Mouse (Mus musculus) forebrain, postnatal 0 days (tissue): ENCODE data around the gene Lrpprc. TPM values are rescaled to one million over a fixed set of nuclear protein-coding genes. Genes with fewer than 3 reads are reported as not detected.

Source experiments
- ATAC-seq: fragments of 200-750 bp; cut with Nextera tagmentation; 2 replicates; pipeline ENCODE4 v1.8.0; 2017; ENCODE audit warnings: mild to moderate bottlenecking, moderate library complexity
- DNase-seq: peaks from one replicate; pipeline ENCODE4 v3.0.0-alpha.2; 2015
- H3K27ac ChIP-seq: fragments of 300-500 bp; sonication (generic); 2 replicates; pipeline ENCODE4 v1.5.1; 2014; ENCODE audit warnings: low read depth, mild to moderate bottlenecking, antibody characterized with exemption, low read length, moderate library complexity, mixed read lengths
- H3K27me3 ChIP-seq: fragments of 300-500 bp; sonication (generic); 2 replicates; pipeline ENCODE4 v1.6.1; 2014; ENCODE audit warnings: mild to moderate bottlenecking, low read length, mixed read lengths; ENCODE audit not compliant: insufficient read depth
- H3K36me3 ChIP-seq: fragments of 300-500 bp; sonication (generic); 2 replicates; pipeline ENCODE4 v1.6.1; 2014; ENCODE audit warnings: mild to moderate bottlenecking, moderate library complexity; ENCODE audit not compliant: insufficient read depth
- H3K4me1 ChIP-seq: fragments of 300-500 bp; sonication (generic); 2 replicates; pipeline ENCODE4 v1.6.1; 2014; ENCODE audit warnings: antibody characterized with exemption; ENCODE audit not compliant: insufficient read depth
- H3K4me2 ChIP-seq: fragments of 300-500 bp; sonication (generic); 2 replicates; pipeline ENCODE4 v1.6.1; 2014; ENCODE audit warnings: low read depth, mild to moderate bottlenecking, moderate library complexity
- H3K4me3 ChIP-seq: fragments of 300-500 bp; sonication (generic); 2 replicates; pipeline ENCODE4 v1.5.1; 2014; ENCODE audit warnings: low read depth, low read length, mixed read lengths
- H3K9ac ChIP-seq: fragments of 300-500 bp; sonication (generic); 2 replicates; pipeline ENCODE4 v1.6.1; 2014; ENCODE audit warnings: mild to moderate bottlenecking
- H3K9me3 ChIP-seq: fragments of 300-500 bp; sonication (generic); 2 replicates; pipeline ENCODE4 v1.6.1; 2016; ENCODE audit warnings: low read length
- CTCF ChIP-seq: sonication (generic); IDR thresholded peaks from 2 replicates; pipeline ENCODE4 v1.5.1; 2016; ENCODE audit warnings: antibody characterized with exemption, control low read depth, low read depth
- WGBS: fragments of 180-500 bp; shearing (Covaris S2); extraction: QIAGEN DNeasy Blood & Tissue Kit; methylation state at CpG from one replicate; pipeline ENCODE4 v1.1.7; 2014; 5-methylcytosine and 5-hydroxymethylcytosine counted together
- polyA plus RNA-seq: library from polyadenylated mRNA; unstranded; fragments of >200 nt; fragmentation: Nextera tagmentation; extraction: Ambion mirVana; gene quantifications from 2 replicates; pipeline ENCODE4 v1.2.1, GENCODE M21; 2015
- total RNA-seq: library from RNA; depleted of rRNA; stranded (reverse); fragments of >200 nt; gene quantifications from 2 replicates; pipeline ENCODE4 v1.2.3, GENCODE M21; 2014

The Lrpprc gene
- total and polyA plus RNA-seq, 2 experiments from 2014 or later = 36.7 to 76.7 TPM

DNA sequence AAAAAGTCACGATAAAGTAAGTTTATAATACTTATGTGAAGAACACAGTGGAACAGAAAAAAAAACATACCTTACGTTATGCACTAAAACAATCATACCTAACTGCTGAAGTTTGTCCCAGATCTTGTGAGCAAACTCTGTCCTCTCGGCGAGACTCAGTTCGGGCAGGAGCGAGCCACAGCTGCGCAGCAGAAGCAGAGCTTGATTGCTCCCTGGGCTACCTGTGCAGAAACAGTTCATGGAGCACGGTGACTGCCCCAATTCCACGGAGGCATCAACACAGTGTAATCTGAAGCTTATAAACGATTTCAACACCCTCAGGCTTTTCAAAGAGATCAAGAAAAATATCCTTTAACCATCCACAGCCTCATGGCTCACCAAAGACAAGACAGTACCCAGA is 15.3 kb downstream of the Lrpprc start:
- Histone ChIP-seq H3K4me3 (no peak overlapping the region), H3K9ac (no peak overlapping the region), H3K9me3 (no peaks in the 10 kb centered on the region), H3K27ac (no peak overlapping the region), H3K4me2 (no peak overlapping the region), H3K27me3 (no peaks in the 10 kb centered on the region), H3K36me3 (peaks cover 22% of the 10 kb centered on the region), H3K4me1 (no peaks in the 10 kb centered on the region)
- ATAC-seq (no peak), DNase-seq (no peak)
- WGBS = 93% methylated on average over 10 of the region's 10 CpGs
- no peak for TF ChIP-seq CTCF

DNA sequence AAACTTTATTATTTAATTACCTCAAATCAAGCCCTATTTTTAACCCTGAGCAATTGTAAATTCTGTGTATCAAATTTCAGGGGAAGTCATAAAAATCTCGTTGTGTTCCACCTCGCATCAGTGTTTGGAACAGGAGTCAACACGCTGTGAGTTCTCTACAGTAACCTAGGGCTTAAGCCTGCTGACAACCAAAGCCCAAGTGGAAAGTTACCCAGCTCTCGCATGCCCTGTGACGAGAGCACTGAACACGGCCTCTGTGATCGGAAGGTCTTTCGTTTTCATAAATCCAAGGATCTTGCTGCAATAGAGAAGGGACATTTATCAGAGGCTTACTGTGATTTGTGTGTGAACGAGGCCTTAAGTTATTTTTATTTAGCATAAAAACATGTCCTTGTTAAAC is 18.7 kb downstream of the Lrpprc start:
- no peak overlapping the region for H3K4me3 ChIP-seq
- no peak overlapping the region for H3K4me2 ChIP-seq
- WGBS = 92% methylated on average over 9 of the region's 9 CpGs
- no peaks in the 10 kb centered on the region for H3K9me3 ChIP-seq
- H3K36me3 ChIP-seq = peaks cover 24% of the 10 kb centered on the region
- no peaks in the 10 kb centered on the region for H3K4me1 ChIP-seq
- DNase-seq = no peak
- no peak overlapping the region for H3K27ac ChIP-seq
- TF ChIP-seq CTCF = no peak
- no peak overlapping the region for H3K9ac ChIP-seq
- H3K27me3 ChIP-seq = no peaks in the 10 kb centered on the region
- no peak for ATAC-seq

DNA sequence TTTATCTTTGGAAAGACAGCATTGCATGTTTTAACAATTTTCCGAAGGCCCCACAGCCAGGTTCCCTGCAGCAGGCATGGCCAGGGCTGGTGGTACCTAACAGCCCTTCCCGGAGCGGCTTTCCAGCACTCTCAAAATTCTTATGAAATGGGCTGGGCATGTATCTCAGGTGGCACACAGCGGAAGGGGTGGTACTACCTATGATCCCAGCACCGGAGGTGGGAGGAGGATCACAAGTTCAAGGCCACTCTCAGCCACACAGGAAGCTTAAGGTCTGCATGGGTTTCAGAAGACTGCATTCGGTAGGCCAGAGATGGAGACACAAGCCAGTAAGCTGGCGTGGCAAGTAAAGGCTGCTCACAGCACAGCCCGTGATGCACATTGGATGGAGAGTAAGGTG is 31.6 kb downstream of the Lrpprc start:
- Histone ChIP-seq H3K27me3 (no peaks in the 10 kb centered on the region), H3K9me3 (no peaks in the 10 kb centered on the region), H3K4me3 (no peak overlapping the region), H3K4me2 (no peak overlapping the region), H3K9ac (no peak overlapping the region), H3K27ac (no peak overlapping the region), H3K4me1 (no peaks in the 10 kb centered on the region), H3K36me3 (peaks cover 28% of the 10 kb centered on the region)
- DNase-seq (no peak), ATAC-seq (no peak)
- TF ChIP-seq CTCF = no peak
- 92% methylated on average over 8 of the region's 8 CpGs for WGBS

DNA sequence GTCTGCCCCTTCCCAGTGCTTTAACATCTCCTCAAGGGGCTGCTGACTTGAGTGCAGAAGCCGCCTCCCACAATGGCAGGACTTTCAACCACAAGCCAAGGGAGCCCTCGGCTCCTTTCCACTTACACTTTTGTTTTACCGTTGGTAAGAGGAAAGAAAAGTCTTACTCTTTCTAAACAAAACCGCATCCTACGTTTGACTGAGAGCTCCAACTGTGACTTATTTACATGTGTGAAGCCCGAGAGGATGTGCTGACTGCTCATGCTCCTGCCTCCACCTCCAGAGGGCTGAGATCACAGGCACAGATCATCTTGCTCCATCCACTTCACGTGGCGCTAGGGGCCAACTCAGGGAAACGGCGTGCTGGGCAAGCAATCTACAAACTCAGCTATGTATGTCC is 32.2 kb downstream of the Lrpprc start:
- 23% methylated on average over 10 of the region's 10 CpGs for WGBS
- TF ChIP-seq CTCF = no peak

DNA sequence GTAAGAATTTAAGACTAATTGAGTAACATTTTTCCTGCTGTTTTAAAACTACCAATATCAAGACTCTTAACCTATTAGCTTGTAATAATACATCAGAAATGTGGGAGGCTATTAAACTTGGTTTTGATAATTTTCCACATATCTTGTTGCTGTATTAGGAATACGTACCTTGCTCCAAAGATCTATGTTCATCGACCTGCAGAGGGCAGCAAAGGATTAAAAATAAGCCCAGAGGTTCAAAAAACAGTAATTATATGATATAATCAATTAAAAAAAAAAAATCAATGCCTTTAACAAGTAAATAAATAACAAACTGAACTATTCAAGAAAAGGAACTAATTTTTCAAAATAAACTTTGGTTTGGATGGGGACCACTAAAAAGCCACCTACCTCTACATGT is 34.5 kb downstream of the Lrpprc start:
- 62% methylated on average over 2 of the region's 2 CpGs for WGBS
- TF ChIP-seq CTCF = peak; percentile 46; the same call in 1 of the 2 replicates
- peak; percentile 56 for DNase-seq
- no peaks in the 10 kb centered on the region for H3K9me3 ChIP-seq
- no peak overlapping the region for H3K9ac ChIP-seq
- no peak overlapping the region for H3K27ac ChIP-seq
- H3K4me3 ChIP-seq = no peak overlapping the region
- no peak overlapping the region for H3K4me2 ChIP-seq
- no peaks in the 10 kb centered on the region for H3K4me1 ChIP-seq
- peaks cover 16% of the 10 kb centered on the region for H3K36me3 ChIP-seq
- no peak for ATAC-seq
- no peaks in the 10 kb centered on the region for H3K27me3 ChIP-seq

More for the DNA sequence above, 32.2 kb downstream of the Lrpprc start:
- peaks cover 22% of the 10 kb centered on the region for H3K36me3 ChIP-seq
- H3K4me1 ChIP-seq = no peaks in the 10 kb centered on the region
- H3K27ac ChIP-seq = no peak overlapping the region
- no peak overlapping the region for H3K9ac ChIP-seq
- no peak; the same call in 1 of the 2 replicates for ATAC-seq
- H3K4me2 ChIP-seq = no peak overlapping the region
- H3K4me3 ChIP-seq = no peak overlapping the region
- no peak for DNase-seq
- H3K9me3 ChIP-seq = no peaks in the 10 kb centered on the region
- H3K27me3 ChIP-seq = no peaks in the 10 kb centered on the region

DNA sequence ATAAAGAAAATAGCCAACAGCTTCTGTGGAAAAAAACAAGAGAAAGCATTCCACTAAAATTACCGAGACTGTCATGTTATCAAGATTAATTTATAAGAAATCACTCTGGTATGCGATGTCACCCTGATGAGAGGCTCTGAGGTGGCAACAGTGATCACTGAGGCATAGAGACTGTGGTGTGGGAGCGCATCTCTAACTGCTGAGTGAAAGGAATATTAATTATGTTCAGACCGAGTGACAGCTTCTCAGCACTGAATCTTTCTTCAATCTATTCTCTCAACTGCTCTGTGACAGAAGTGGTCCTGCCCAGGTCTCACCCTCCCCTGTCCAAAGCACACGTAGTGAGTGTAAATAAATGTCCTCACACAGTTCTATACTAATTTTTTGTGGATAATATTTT is 37.1 kb downstream of the Lrpprc start:
- no peak overlapping the region for H3K4me2 ChIP-seq
- no peak overlapping the region for H3K4me3 ChIP-seq
- H3K27me3 ChIP-seq = no peaks in the 10 kb centered on the region
- 67% methylated on average over 5 of the region's 5 CpGs for WGBS
- TF ChIP-seq CTCF = no peak
- H3K9ac ChIP-seq = no peak overlapping the region
- ATAC-seq (no peak; the same call in 1 of the 2 replicates), DNase-seq (no peak)
- H3K27ac ChIP-seq = no peak overlapping the region
- H3K36me3 ChIP-seq = 0 out of 2 replicates have a peak, but pooled peaks cover 4% of the 10 kb centered on the region
- H3K4me1 ChIP-seq = no peaks in the 10 kb centered on the region
- H3K9me3 ChIP-seq = no peaks in the 10 kb centered on the region

DNA sequence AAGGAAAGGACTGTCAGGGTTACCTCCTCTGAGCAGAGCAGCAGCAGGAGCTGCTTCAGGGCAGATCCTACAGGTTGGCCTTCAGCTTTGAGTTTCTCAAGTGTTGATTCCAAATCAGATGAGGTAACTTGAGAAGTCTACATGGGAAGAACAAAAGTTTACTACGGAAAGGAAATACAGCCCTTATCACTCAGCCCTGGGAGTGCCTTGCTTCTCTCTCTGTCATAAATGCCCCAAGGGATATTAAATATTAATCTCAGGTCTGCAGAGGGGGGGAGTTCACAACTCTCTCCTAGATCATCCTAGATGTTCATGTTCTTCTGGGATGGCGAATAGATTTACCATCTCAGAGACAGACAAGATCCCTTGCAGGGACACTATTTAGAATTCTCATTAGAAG is 38.3 kb downstream of the Lrpprc start:
- Histone ChIP-seq H3K9ac (no peak overlapping the region), H3K4me2 (no peak overlapping the region), H3K27ac (no peak overlapping the region), H3K27me3 (no peaks in the 10 kb centered on the region), H3K9me3 (no peaks in the 10 kb centered on the region), H3K4me3 (no peak overlapping the region), H3K4me1 (no peaks in the 10 kb centered on the region), H3K36me3 (peaks cover 4% of the 10 kb centered on the region; the same call in 1 of the 2 replicates)
- WGBS = 86% methylated on average over 2 of the region's 2 CpGs
- ATAC-seq (no peak), DNase-seq (no peak)
- no peak for TF ChIP-seq CTCF
